Mouse (Mus musculus): ENCODE results near the gene Zfp36l2. TPM values are rescaled to one million over a fixed set of nuclear protein-coding genes. Genes with fewer than 3 reads are reported as not detected.

Gene Zfp36l2
- polyA plus RNA-seq, 1 experiment = 45.9 TPM

DNA sequence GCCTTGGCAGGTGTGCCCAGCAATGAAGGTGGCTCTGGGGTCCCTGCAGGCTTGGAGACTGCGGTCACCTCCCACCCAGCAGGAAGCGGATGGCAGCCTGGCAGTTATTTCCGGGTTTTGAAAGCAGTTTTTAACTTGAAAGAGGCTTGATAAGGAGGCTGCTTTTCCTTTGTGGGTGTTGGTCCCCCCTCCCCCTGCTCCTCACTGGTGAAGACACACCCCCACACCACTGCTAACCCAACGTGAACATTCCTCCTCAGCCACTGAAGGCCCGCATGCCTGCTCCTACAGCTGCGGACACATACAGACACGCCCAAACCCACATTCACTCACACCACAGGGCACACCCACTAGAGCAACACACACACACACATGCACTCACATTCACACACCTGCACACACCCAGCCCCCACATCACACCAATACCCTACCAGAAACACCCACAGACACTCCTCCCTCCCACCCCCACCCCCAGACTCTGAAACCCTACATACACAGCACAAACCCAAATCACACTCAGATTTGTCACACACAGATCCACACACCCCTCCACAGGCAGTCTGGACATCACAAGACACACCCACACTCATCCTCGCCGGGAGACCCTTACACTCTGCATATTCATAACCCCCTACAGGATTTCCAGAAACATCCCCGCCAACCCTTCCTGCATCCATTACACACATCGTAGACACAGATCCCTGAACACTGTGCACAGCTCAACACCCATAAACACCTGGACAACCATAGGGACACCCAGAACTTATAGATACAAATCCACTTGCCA lies 6.8 kb downstream of the Zfp36l2 start:
- Histone ChIP-seq H3K4me2 (ENCODE audit: low read depth) (peak overlapping the region; percentile 59), H3K36me3 (ENCODE audit: control insufficient read depth, insufficient read depth) (peaks cover 7% of the 10 kb centered on the region), H3K4me3 (no peak overlapping the region), H3K27me3 (ENCODE audit: control insufficient read depth, insufficient read depth, insufficient read length) (no peaks in the 10 kb centered on the region), H3K79me2 (ENCODE audit: control insufficient read depth, insufficient read depth) (peaks cover 21% of the 10 kb centered on the region), H3ac (ENCODE audit: control insufficient read depth, insufficient read length) (no peak overlapping the region)
- no peak for TF ChIP-seq USF1 (IDR thresholded peaks at IDR 0.05; ENCODE audit: low read depth)
- peak; percentile 48 for TF ChIP-seq TCF3 (IDR thresholded peaks at IDR 0.05; ENCODE audit: insufficient read length, low read depth)
- peak; percentile 46 for TF ChIP-seq TCF12 (IDR thresholded peaks at IDR 0.05; ENCODE audit: insufficient read depth, poor library complexity, severe bottlenecking)
- TF ChIP-seq POLR2AphosphoS2 (IDR thresholded peaks at IDR 0.05; ENCODE audit: insufficient read length, low read depth) = peak; percentile 34
- TF ChIP-seq REST (IDR thresholded peaks at IDR 0.05; ENCODE audit: insufficient read depth, insufficient read length) = no peak
- no peak for TF ChIP-seq CEBPB (IDR thresholded peaks at IDR 0.05; ENCODE audit: insufficient read depth, poor library complexity, severe bottlenecking)
- peak in 2 of 3 experiments; percentile 68 to 93 for TF ChIP-seq MYOG (IDR thresholded peaks at IDR 0.05; ENCODE audit: control insufficient read depth in 1 of 3, insufficient read depth in 1 of 3, insufficient read length in 2 of 3, low read depth in 2 of 3)
- TF ChIP-seq MYOD1 (IDR thresholded peaks at IDR 0.05; ENCODE audit: control insufficient read depth in 1 of 3, insufficient read length in 2 of 3, low read depth in 2 of 3) = peak in 2 of 3 experiments; percentile 51 to 83

DNA sequence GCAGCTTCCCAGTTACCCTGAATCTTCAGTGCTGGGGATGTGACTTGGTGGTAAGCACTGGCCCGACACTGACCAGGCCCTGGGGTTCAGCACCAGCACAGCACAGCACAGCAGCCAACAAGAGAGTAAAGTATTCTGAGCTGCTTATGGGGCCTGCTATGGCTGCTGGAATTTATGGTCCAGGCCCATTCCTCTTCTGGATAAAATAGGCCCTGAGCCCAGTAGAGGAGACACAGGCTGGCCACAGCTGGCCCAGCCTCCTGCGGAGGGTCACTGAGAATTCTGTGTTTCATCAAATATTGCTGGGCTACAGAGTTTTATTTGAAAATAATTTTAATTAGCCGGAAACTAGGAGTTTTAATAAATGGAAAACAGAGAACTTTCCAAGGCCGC lies 7.8 kb downstream of the Zfp36l2 start:
- H3ac ChIP-seq (ENCODE audit: control insufficient read depth, insufficient read length) = no peak overlapping the region
- H3K36me3 ChIP-seq (ENCODE audit: control insufficient read depth, insufficient read depth) = peaks cover 4% of the 10 kb centered on the region
- no peak overlapping the region for H3K4me3 ChIP-seq
- no peaks in the 10 kb centered on the region for H3K27me3 ChIP-seq (ENCODE audit: control insufficient read depth, insufficient read depth, insufficient read length)
- H3K79me2 ChIP-seq (ENCODE audit: control insufficient read depth, insufficient read depth) = peaks cover 16% of the 10 kb centered on the region
- peak overlapping the region; percentile 59 for H3K4me2 ChIP-seq (ENCODE audit: low read depth)
- no peak for TF ChIP-seq REST (IDR thresholded peaks at IDR 0.05; ENCODE audit: insufficient read depth, insufficient read length)
- TF ChIP-seq TCF3 (IDR thresholded peaks at IDR 0.05; ENCODE audit: insufficient read length, low read depth) = no peak
- no peak for TF ChIP-seq E2F4 (IDR thresholded peaks at IDR 0.05; ENCODE audit: insufficient read depth)
- TF ChIP-seq USF1 (IDR thresholded peaks at IDR 0.05; ENCODE audit: low read depth) = no peak
- no peak for TF ChIP-seq MYOG (IDR thresholded peaks at IDR 0.05; ENCODE audit: control insufficient read depth in 1 of 3, insufficient read depth in 1 of 3, insufficient read length in 2 of 3, low read depth in 2 of 3)
- TF ChIP-seq POLR2AphosphoS2 (IDR thresholded peaks at IDR 0.05; ENCODE audit: insufficient read length, low read depth) = no peak
- no peak for TF ChIP-seq CEBPB (IDR thresholded peaks at IDR 0.05; ENCODE audit: insufficient read depth, poor library complexity, severe bottlenecking)
- no peak for TF ChIP-seq SRF (IDR thresholded peaks at IDR 0.05; ENCODE audit: control insufficient read depth, insufficient read length, low read depth)
- TF ChIP-seq MYOD1 (IDR thresholded peaks at IDR 0.05; ENCODE audit: control insufficient read depth in 1 of 3, insufficient read length in 2 of 3, low read depth in 2 of 3) = no peak
- TF ChIP-seq POLR2A (IDR thresholded peaks at IDR 0.05; ENCODE audit: insufficient read length, low read depth) = no peak
- TF ChIP-seq TCF12 (IDR thresholded peaks at IDR 0.05; ENCODE audit: insufficient read depth, poor library complexity, severe bottlenecking) = no peak
- TF ChIP-seq MAX (IDR thresholded peaks at IDR 0.05; ENCODE audit: low read depth) = no peak

DNA sequence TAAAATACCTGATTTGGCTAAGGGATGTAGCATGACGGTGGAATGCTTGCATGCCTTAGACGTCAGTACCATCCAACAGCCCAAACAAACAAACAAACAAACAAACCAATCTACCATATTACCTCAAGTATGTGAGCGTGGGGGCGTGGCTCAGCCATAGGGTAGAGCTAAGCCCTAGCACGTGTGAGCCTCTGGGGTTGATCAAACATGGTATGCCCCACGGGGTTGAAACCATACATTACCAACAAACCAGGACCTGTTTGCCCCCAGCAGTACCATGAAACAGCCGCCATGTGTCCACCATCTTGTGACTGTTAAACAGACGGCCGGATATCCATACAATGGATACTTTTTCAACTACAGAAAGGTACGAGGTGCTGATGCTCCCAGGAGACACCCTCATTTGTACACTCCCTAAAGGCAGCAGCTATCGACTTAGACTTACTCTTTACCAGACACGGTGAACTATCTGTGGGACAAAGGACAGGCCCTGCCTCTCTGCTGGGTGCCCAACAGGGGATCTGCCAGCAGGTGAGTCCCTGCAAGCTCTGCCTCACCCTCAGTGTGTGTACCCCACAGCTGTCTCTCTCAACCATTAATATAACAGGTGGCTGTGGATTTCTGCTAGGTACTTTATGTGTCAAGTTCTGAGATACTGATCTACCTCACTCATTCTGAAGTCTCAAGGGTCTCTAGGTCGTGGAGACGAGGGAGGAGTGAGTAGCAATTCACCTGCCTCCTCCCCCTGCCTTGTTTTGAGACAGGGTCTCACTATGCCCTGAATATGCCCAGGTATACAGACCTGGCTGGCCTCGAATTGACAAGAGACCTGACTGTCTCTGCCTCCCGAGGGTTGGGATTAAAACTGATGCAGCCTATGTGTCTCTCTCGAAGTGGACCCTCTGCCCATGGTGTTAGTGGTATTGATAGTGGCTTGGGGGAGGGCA lies 8.4 kb downstream of the Zfp36l2 start:
- Histone ChIP-seq H3K36me3 (ENCODE audit: control insufficient read depth, insufficient read depth) (no peaks in the 10 kb centered on the region), H3ac (ENCODE audit: control insufficient read depth, insufficient read length) (no peak overlapping the region), H3K4me2 (ENCODE audit: low read depth) (no peak overlapping the region), H3K79me2 (ENCODE audit: control insufficient read depth, insufficient read depth) (peaks cover 10% of the 10 kb centered on the region), H3K27me3 (ENCODE audit: control insufficient read depth, insufficient read depth, insufficient read length) (no peaks in the 10 kb centered on the region), H3K4me3 (no peak overlapping the region)
- TF ChIP-seq TCF12 (IDR thresholded peaks at IDR 0.05; ENCODE audit: insufficient read depth, poor library complexity, severe bottlenecking) (no peak), SRF (IDR thresholded peaks at IDR 0.05; ENCODE audit: control insufficient read depth, insufficient read length, low read depth) (no peak), MAX (IDR thresholded peaks at IDR 0.05; ENCODE audit: low read depth) (no peak), POLR2AphosphoS2 (IDR thresholded peaks at IDR 0.05; ENCODE audit: insufficient read length, low read depth) (no peak), CEBPB (IDR thresholded peaks at IDR 0.05; ENCODE audit: insufficient read depth, poor library complexity, severe bottlenecking) (no peak), TCF3 (IDR thresholded peaks at IDR 0.05; ENCODE audit: insufficient read length, low read depth) (no peak)

DNA sequence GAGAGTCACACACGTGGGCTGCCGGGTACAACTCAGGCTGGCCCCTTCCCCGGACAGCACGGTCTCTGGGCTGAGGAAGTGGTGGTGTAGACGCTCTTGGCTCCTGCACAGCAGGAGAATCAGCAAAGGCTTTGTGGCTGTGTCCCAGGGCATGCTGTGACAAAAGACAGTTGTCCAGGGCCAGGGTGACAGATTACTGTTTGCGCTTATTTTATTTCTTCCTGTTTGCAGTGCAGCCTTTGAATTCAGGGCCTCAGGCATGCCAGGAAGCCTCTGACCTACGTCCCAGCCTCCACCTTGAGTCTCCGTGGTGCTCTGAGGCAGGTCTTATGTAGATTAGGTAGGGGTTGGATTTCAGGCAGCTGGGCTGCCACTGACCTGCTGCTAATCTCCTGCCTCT lies 10.3 kb downstream of the Zfp36l2 start:
- Histone ChIP-seq H3K4me3 (no peak overlapping the region), H3K79me2 (ENCODE audit: control insufficient read depth, insufficient read depth) (no peaks in the 10 kb centered on the region), H3K27me3 (ENCODE audit: control insufficient read depth, insufficient read depth, insufficient read length) (no peaks in the 10 kb centered on the region), H3K4me2 (ENCODE audit: low read depth) (no peak overlapping the region), H3ac (ENCODE audit: control insufficient read depth, insufficient read length) (no peak overlapping the region), H3K36me3 (ENCODE audit: control insufficient read depth, insufficient read depth) (no peaks in the 10 kb centered on the region)
- TF ChIP-seq MAX (IDR thresholded peaks at IDR 0.05; ENCODE audit: low read depth) = no peak
- no peak for TF ChIP-seq MYOD1 (IDR thresholded peaks at IDR 0.05; ENCODE audit: control insufficient read depth in 1 of 3, insufficient read length in 2 of 3, low read depth in 2 of 3)
- no peak for TF ChIP-seq CEBPB (IDR thresholded peaks at IDR 0.05; ENCODE audit: insufficient read depth, poor library complexity, severe bottlenecking)
- TF ChIP-seq POLR2AphosphoS2 (IDR thresholded peaks at IDR 0.05; ENCODE audit: insufficient read length, low read depth) = no peak
- no peak for TF ChIP-seq E2F4 (IDR thresholded peaks at IDR 0.05; ENCODE audit: insufficient read depth)
- TF ChIP-seq TCF3 (IDR thresholded peaks at IDR 0.05; ENCODE audit: insufficient read length, low read depth) = no peak
- TF ChIP-seq POLR2A (IDR thresholded peaks at IDR 0.05; ENCODE audit: insufficient read length, low read depth) = no peak
- no peak for TF ChIP-seq SRF (IDR thresholded peaks at IDR 0.05; ENCODE audit: control insufficient read depth, insufficient read length, low read depth)
- TF ChIP-seq REST (IDR thresholded peaks at IDR 0.05; ENCODE audit: insufficient read depth, insufficient read length) = no peak
- TF ChIP-seq USF1 (IDR thresholded peaks at IDR 0.05; ENCODE audit: low read depth) = no peak
- no peak for TF ChIP-seq TCF12 (IDR thresholded peaks at IDR 0.05; ENCODE audit: insufficient read depth, poor library complexity, severe bottlenecking)

All from myocyte (in vitro differentiated cells).